Mouse (Mus musculus) intestine, embryonic 15.5 days (tissue): Measurements from ENCODE around the gene Plin3. TPM values are rescaled to one million over a fixed set of nuclear protein-coding genes. Genes with fewer than 3 reads are reported as not detected.
A peak's percentile ranks its signal among the peaks of the same experiment; 100 is the strongest.

ENCODE experiments used
- ATAC-seq: fragments of 200-750 bp; cut with Nextera tagmentation; 2 replicates; pipeline ENCODE4 v1.8.0; 2017; ENCODE audit warnings: moderate TSS enrichment, moderate library complexity
- H3K27ac ChIP-seq: fragments of 300-500 bp; sonication (generic); 2 replicates; pipeline ENCODE4 v1.5.1; 2015; ENCODE audit warnings: mild to moderate bottlenecking, inconsistent platforms
- H3K27me3 ChIP-seq: fragments of 300-500 bp; sonication (generic); replicated peaks from 2 replicates; pipeline ENCODE4 v1.6.1; 2015; ENCODE audit warnings: inconsistent platforms
- H3K36me3 ChIP-seq: fragments of 300-500 bp; sonication (generic); 2 replicates; pipeline ENCODE4 v1.6.1; 2015; ENCODE audit warnings: inconsistent platforms
- H3K4me1 ChIP-seq: fragments of 300-500 bp; sonication (generic); replicated peaks from 2 replicates; pipeline ENCODE4 v1.6.1; 2015; ENCODE audit warnings: inconsistent platforms
- H3K4me2 ChIP-seq: fragments of 300-500 bp; sonication (generic); replicated peaks from 2 replicates; pipeline ENCODE4 v1.6.1; 2015; ENCODE audit warnings: mild to moderate bottlenecking, inconsistent platforms
- H3K4me3 ChIP-seq: fragments of 300-500 bp; sonication (generic); replicated peaks from 2 replicates; pipeline ENCODE4 v1.5.1; 2015; ENCODE audit warnings: inconsistent platforms
- H3K9ac ChIP-seq: fragments of 300-500 bp; sonication (generic); 2 replicates; pipeline ENCODE4 v1.6.1; 2015; ENCODE audit warnings: inconsistent platforms
- H3K9me3 ChIP-seq: fragments of 300-500 bp; sonication (generic); 2 replicates; pipeline ENCODE4 v1.6.1; 2016; ENCODE audit warnings: inconsistent platforms
- WGBS: fragments of 180-500 bp; shearing (Covaris S2); methylation state at CpG from one replicate; pipeline ENCODE4 v1.1.7; 2015; 5-methylcytosine and 5-hydroxymethylcytosine counted together
- polyA plus RNA-seq: library from polyadenylated mRNA; unstranded; fragments of >200 nt; fragmentation: Nextera tagmentation; extraction: Ambion mirVana; gene quantifications from 2 replicates; pipeline ENCODE4 v1.2.1, GENCODE M21; 2015

Plin3 gene
- polyA plus RNA-seq, 1 experiment from 2014 or later, result 153 TPM

DNA sequence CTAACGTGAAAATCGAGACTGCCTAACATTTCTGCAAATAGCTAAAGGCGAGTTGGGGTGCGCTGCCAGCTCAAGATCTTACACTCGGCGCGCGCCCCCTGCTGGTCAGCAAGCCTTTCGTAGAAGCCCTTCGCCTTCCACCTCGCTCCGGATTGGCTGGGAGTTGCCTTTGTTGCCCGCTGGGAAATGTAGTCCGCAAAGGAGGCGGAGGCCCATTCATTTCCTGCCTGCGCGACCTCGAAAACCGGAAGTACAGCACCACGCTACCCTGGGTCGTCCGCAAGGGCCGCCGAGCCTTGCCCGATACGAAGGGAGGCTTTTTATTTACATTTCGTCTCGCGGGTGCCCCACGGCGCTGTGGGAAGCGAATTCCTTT is 36.8 kb downstream of the Plin3 start:
- Histone ChIP-seq H3K9me3 (no peaks in the 10 kb centered on the region), H3K27me3 (no peaks in the 10 kb centered on the region), H3K27ac (peak overlapping the region; percentile 88), H3K9ac (peak overlapping the region; percentile 15; the same call in 1 of the 2 replicates), H3K36me3 (peaks cover 13% of the 10 kb centered on the region; the same call in 1 of the 2 replicates), H3K4me3 (peak overlapping the region; percentile 69), H3K4me2 (peak overlapping the region; percentile 96), H3K4me1 (peaks cover 37% of the 10 kb centered on the region)
- WGBS, result under 1% methylated on average over 32 of the region's 32 CpGs
- peak; percentile 93 for ATAC-seq

GRCm38 (mm10) chr17:56255429-56255828 is 37.2 kb downstream of the Plin3 start:
- Histone ChIP-seq H3K4me3 (peak overlapping the region; percentile 2; the same call in 1 of the 2 replicates), H3K27ac (no peak overlapping the region), H3K4me2 (peak overlapping the region; percentile 46), H3K27me3 (no peaks in the 10 kb centered on the region), H3K9me3 (no peaks in the 10 kb centered on the region), H3K36me3 (peaks cover 12% of the 10 kb centered on the region; the same call in 1 of the 2 replicates), H3K4me1 (peaks cover 35% of the 10 kb centered on the region), H3K9ac (no peak overlapping the region)
- 18% methylated on average over 9 of the region's 9 CpGs for WGBS
- ATAC-seq, result peak; percentile 4; the same call in 1 of the 2 replicates

- H3K36me3 ChIP-seq, result peaks cover 6% of the 10 kb centered on the region; the same call in 1 of the 2 replicates
- no peak overlapping the region for H3K9ac ChIP-seq
- WGBS, result 81% methylated on average over 4 of the region's 4 CpGs
- H3K4me2 ChIP-seq, result no peak overlapping the region
- H3K4me3 ChIP-seq, result no peak overlapping the region
- peaks cover 27% of the 10 kb centered on the region for H3K4me1 ChIP-seq
- H3K27ac ChIP-seq, result no peak overlapping the region
- no peaks in the 10 kb centered on the region for H3K27me3 ChIP-seq
- no peak for ATAC-seq
- no peaks in the 10 kb centered on the region for H3K9me3 ChIP-seq
These were observed 38.0 kb downstream of the Plin3 start for GRCm38 (mm10) chr17:56254695-56255094.

GRCm38 (mm10) chr17:56251136-56251829 is 41.4 kb downstream of the Plin3 start:
- Histone ChIP-seq H3K36me3 (no peaks in the 10 kb centered on the region), H3K4me2 (peak overlapping the region; percentile 22; the same call in 1 of the 2 replicates), H3K27ac (no peak overlapping the region; the same call in 1 of the 2 replicates), H3K9me3 (no peaks in the 10 kb centered on the region), H3K9ac (no peak overlapping the region), H3K4me3 (no peak overlapping the region), H3K27me3 (no peaks in the 10 kb centered on the region), H3K4me1 (peaks cover 4% of the 10 kb centered on the region; the same call in 1 of the 2 replicates)
- WGBS, result 15% methylated on average over 6 of the region's 6 CpGs
- no peak for ATAC-seq

- H3K4me1 ChIP-seq, result 0 out of 2 replicates have a peak, but pooled peaks cover 2% of the 10 kb centered on the region
- peaks cover 4% of the 10 kb centered on the region; the same call in 1 of the 2 replicates for H3K27me3 ChIP-seq
- 56% methylated on average over 7 of the region's 7 CpGs for WGBS
- H3K9me3 ChIP-seq, result no peaks in the 10 kb centered on the region
- no peak overlapping the region for H3K27ac ChIP-seq
- no peak overlapping the region for H3K9ac ChIP-seq
- no peaks in the 10 kb centered on the region for H3K36me3 ChIP-seq
- ATAC-seq, result no peak
- H3K4me3 ChIP-seq, result no peak overlapping the region
- H3K4me2 ChIP-seq, result no peak overlapping the region
These were observed 47.1 kb downstream of the Plin3 start for GRCm38 (mm10) chr17:56245608-56246007.

DNA sequence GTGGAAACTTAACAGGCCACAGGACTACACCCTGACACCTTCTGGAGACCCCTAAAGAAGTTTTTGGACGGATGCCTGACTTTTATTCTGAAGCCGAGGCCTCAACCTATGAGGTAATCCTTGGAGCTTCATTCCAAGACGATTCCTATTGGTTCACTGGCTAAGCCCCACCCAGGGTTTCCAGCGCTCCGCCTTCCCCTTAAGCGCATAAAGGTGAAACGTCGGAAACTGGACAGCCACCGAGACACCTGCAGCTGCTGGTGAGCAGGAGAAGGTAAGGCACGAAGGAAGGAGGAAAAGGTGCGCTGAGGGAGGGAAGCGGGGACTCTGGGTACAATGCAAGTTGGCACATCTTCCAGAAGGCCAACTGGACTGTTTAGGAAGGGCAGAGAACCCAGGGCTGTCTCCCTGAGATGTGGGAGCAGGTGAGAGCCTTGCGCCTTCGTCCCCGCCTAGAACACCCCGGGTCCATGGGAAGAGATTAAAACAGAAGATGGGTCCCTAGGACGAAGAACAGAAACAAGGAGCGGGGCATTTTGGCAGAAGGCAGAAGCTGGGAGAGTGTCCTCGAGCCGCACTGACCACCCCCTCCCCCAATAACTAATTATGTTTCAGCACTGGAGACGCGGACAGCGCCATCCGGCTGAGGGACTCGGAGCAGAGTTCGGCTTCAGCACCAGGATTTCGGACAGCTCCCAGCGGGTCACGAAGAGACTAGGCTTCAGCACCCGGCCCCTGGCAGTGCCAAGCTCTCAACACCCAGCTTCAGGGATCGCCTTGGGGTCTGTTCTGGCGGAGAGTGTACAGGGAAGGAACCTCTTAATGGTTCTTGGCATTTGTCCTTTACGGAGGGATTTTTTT is 50.9 kb downstream of the Plin3 start:
- 0 out of 2 replicates have a peak overlapping the region, but pooled peaks have one; percentile 3 for H3K4me3 ChIP-seq
- peak; percentile 81 for ATAC-seq
- H3K4me2 ChIP-seq, result 0 out of 2 replicates have a peak overlapping the region, but pooled peaks have one; percentile 4
- under 1% methylated on average over 33 of the region's 33 CpGs for WGBS
- 0 out of 2 replicates have a peak, but pooled peaks cover 2% of the 10 kb centered on the region for H3K4me1 ChIP-seq
- H3K27ac ChIP-seq, result no peak overlapping the region
- no peaks in the 10 kb centered on the region for H3K36me3 ChIP-seq
- H3K9ac ChIP-seq, result no peak overlapping the region
- H3K9me3 ChIP-seq, result no peaks in the 10 kb centered on the region
- peaks cover 8% of the 10 kb centered on the region; the same call in 1 of the 2 replicates for H3K27me3 ChIP-seq

DNA sequence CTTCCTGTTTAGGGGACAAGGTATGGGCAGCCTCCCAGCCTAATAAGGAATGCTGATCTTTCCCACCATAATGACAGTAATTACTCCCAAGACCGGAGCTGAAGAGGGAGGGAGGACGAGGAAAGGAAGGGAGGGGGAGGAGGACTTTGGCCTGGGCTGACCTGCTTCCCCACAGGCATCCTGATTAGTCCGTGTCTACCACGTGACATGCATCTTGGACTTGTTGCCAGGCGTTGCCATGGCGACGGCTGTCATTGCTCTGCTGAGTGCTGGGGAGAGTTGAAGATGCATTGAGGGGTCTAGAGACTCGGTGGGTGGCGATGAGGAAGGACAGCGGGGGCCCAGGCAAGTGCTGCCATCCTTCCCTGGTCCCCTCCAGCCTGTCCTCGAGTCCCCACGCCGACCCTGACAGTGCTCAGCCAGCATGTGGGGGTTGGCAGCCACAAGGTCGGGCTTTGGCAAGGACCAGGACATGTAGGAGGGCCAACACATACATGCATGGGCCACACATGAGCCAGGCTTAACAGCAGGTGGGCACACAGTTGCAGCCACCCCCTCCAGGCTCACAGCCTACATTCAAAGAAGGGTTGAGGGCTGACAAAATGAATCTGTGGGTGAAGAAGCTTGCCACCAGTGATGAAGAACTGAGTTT is 58.7 kb downstream of the Plin3 start:
- WGBS, result 2% methylated on average over 14 of the region's 14 CpGs
- no peak overlapping the region for H3K4me3 ChIP-seq
- H3K9me3 ChIP-seq, result no peaks in the 10 kb centered on the region

DNA sequence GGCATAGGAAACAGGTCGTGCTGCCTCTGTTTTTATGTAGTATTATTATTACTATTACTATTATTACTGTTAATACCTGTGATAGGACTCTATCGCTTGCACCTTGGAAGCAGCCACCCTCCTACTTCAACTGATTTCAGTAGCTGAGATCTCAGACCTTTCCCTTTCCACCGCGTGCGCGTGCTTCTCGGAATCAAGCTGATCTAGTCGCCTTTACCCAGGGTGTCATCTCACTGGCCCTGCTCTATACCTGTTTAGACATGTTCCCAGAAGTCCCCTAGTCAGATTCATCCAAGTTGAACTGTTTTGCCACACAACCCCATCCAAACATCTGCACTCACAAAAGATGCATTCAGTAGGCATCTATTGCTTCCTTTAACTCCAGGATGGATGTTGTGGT is 59.3 kb downstream of the Plin3 start:
- 53% methylated on average over 8 of the region's 8 CpGs for WGBS
- peak; percentile 18; the same call in 1 of the 2 replicates for ATAC-seq
- Histone ChIP-seq H3K27me3 (no peaks in the 10 kb centered on the region; the same call in 1 of the 2 replicates), H3K4me2 (0 out of 2 replicates have a peak overlapping the region, but pooled peaks have one; percentile 10), H3K36me3 (no peaks in the 10 kb centered on the region), H3K9me3 (no peaks in the 10 kb centered on the region), H3K9ac (no peak overlapping the region), H3K4me3 (no peak overlapping the region), H3K4me1 (peaks cover 5% of the 10 kb centered on the region; the same call in 1 of the 2 replicates), H3K27ac (no peak overlapping the region)

More for the DNA sequence above, 58.7 kb downstream of the Plin3 start:
- no peak overlapping the region for H3K27ac ChIP-seq
- ATAC-seq, result peak; percentile 92
- peaks cover 5% of the 10 kb centered on the region; the same call in 1 of the 2 replicates for H3K4me1 ChIP-seq
- H3K36me3 ChIP-seq, result no peaks in the 10 kb centered on the region
- no peaks in the 10 kb centered on the region; the same call in 1 of the 2 replicates for H3K27me3 ChIP-seq
- H3K9ac ChIP-seq, result no peak overlapping the region
- H3K4me2 ChIP-seq, result 0 out of 2 replicates have a peak overlapping the region, but pooled peaks have one; percentile 10

DNA sequence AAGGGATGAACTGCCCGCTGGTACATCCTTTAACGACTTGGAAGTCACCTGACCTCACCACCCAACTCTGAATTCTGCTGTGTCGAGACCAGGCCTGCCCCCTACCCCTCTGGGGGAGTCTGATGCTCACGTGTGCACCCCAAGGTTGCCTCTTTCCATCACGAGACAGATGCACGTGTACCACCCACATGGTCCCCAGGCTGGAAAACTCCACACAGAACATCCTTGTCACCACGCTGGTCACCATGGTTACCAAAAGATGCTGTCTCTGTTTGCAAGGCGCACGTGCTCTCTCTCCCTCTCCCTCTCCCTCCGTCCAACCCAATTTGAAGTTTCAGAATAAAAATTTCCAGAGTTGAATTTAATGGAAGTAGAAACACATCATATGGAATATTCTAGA is 62.7 kb downstream of the Plin3 start:
- Histone ChIP-seq H3K9ac (no peak overlapping the region), H3K4me3 (no peak overlapping the region), H3K27ac (no peak overlapping the region), H3K9me3 (no peaks in the 10 kb centered on the region), H3K36me3 (no peaks in the 10 kb centered on the region), H3K4me1 (peaks cover 5% of the 10 kb centered on the region; the same call in 1 of the 2 replicates), H3K4me2 (no peak overlapping the region), H3K27me3 (no peaks in the 10 kb centered on the region)
- ATAC-seq, result no peak
- WGBS, result 61% methylated on average over 10 of the region's 10 CpGs
